Comparison of ENCODE assay signal across 29 mouse cellular contexts in genomic region chr5:134802161-134802719, GRCm38 (mm10). TPM values are rescaled to one million over a fixed set of nuclear protein-coding genes. Genes with fewer than 3 reads are reported as not detected.
A peak's percentile ranks its signal among the peaks of the same experiment; 100 is the strongest.
DNase-seq lines count a peak whose midpoint lies in the region; ATAC-seq and TF ChIP-seq lines count a peak whose summit lies in the region.
"Had no signal": no experiment of that assay in that cellular context is flagged by ENCODE, and none has a peak within 500 bp of the region (broad histone marks: within the 10 kb centered on the region; RNA-seq: fewer than 3 reads in every experiment).

No protein-coding gene starts in this region.

- H3K79me2 ChIP-seq in C2C12 (ENCODE audit: control insufficient read depth, insufficient read depth) = no peaks in the 10 kb centered on the region

- H3ac ChIP-seq in C2C12 (ENCODE audit: control insufficient read depth, insufficient read length, low read depth) = no peak overlapping the region

- no peaks in the 10 kb centered on the region for H3K79me3 ChIP-seq in C2C12 (ENCODE audit: low read depth)

- H3K4me1 ChIP-seq in lung, postnatal 0 days (ENCODE audit: insufficient read depth, low read depth, low read length) = no peaks in the 10 kb centered on the region
- H3K4me1 ChIP-seq: liver, embryonic 12.5 days; midbrain, embryonic 12.5 days had no signal

- no peak overlapping the region for H3K9ac ChIP-seq in lung, postnatal 0 days (replicated peaks; ENCODE audit: low read depth)
- H3K9ac ChIP-seq: heart, embryonic 15.5 days; hindbrain, embryonic 12.5 days; limb, embryonic 13.5 days; liver, embryonic 12.5 days; lung, embryonic 14.5 days; midbrain, embryonic 12.5 days; neural tube, embryonic 12.5 days had no signal

- TF ChIP-seq EP300 in lung, postnatal 0 days (IDR thresholded peaks at IDR 0.05) = 0 out of 2 replicates have a peak, but pooled peaks have one; percentile 23

- H3K27me3 ChIP-seq in C2C12 (ENCODE audit: control insufficient read depth, insufficient read depth, insufficient read length) = peaks cover 6% of the 10 kb centered on the region
- no peaks in the 10 kb centered on the region for H3K27me3 ChIP-seq in lung, postnatal 0 days (replicated peaks; ENCODE audit: insufficient read depth, low read length)
- H3K27me3 ChIP-seq: hindbrain, embryonic 12.5 days; limb, embryonic 13.5 days; liver, embryonic 12.5 days; midbrain, embryonic 12.5 days; neural tube, embryonic 12.5 days had no signal

- peak; percentile 18 for DNase-seq in 3T3-L1 (ENCODE audit: low read depth, low spot score)
- DNase-seq in lung, postnatal 0 days (ENCODE audit: low spot score) = peak; percentile 12
- peak; percentile 17 to 34 for DNase-seq in lung, postnatal 4 days
- no peak for DNase-seq in MN1 (ENCODE audit: low spot score)
- DNase-seq in testis, postnatal 14 days (ENCODE audit: low spot score) = no peak
- DNase-seq in kidney, postnatal 25 days = no peak
- DNase-seq: adrenal gland, postnatal 14 days; cerebellum, adult 11 months; cerebellum, adult 9-10 months; cerebellum, postnatal 36 days; gastrocnemius, postnatal 10 days; heart, adult 11 months; kidney, postnatal 4 days; lung, embryonic 14.5 days; thymus, postnatal 14 days had no signal

- no peak for TF ChIP-seq CTCF in C2C12 (IDR thresholded peaks at IDR 0.05; ENCODE audit: control insufficient read depth, insufficient read depth, insufficient read length)
- 0 out of 2 replicates have a peak, but pooled peaks have one; percentile 13 for TF ChIP-seq CTCF in lung, postnatal 0 days (IDR thresholded peaks at IDR 0.05)

- H3K4me3 ChIP-seq in C2C12 (ENCODE audit: insufficient read depth, poor library complexity, severe bottlenecking) = no peak overlapping the region
- H3K4me3 ChIP-seq in lung, postnatal 0 days (ENCODE audit: low read depth, low read length) = no peak overlapping the region
- H3K4me3 ChIP-seq: erythroblast, embryonic 14.5 days; heart, embryonic 10.5 days; heart, embryonic 15.5 days; hindbrain, embryonic 12.5 days; limb, embryonic 13.5 days; liver, embryonic 12.5 days; megakaryocyte, embryonic 14.5 days; midbrain, embryonic 12.5 days; myocyte; neural tube, embryonic 12.5 days had no signal

- no peak overlapping the region for H3K27ac ChIP-seq in lung, postnatal 0 days (ENCODE audit: low read length)
- H3K27ac ChIP-seq: heart, embryonic 10.5 days; heart, embryonic 15.5 days; hindbrain, embryonic 12.5 days; hindbrain, postnatal 0 days; limb, embryonic 13.5 days; liver, embryonic 12.5 days; midbrain, embryonic 12.5 days; neural tube, embryonic 12.5 days had no signal

- H3K36me3 ChIP-seq in C2C12 (ENCODE audit: control insufficient read depth, insufficient read depth) = no peaks in the 10 kb centered on the region
- no peaks in the 10 kb centered on the region for H3K36me3 ChIP-seq in lung, postnatal 0 days (ENCODE audit: insufficient read depth, low read length)
- H3K36me3 ChIP-seq: heart, embryonic 10.5 days; heart, embryonic 15.5 days; hindbrain, embryonic 12.5 days; limb, embryonic 13.5 days; midbrain, embryonic 12.5 days; neural tube, embryonic 12.5 days had no signal

- ATAC-seq in lung, postnatal 0 days = no peak
- ATAC-seq: forebrain, embryonic 16.5 days; hindbrain, postnatal 0 days; intestine, postnatal 0 days; liver, embryonic 12.5 days had no signal

- WGBS in lung, postnatal 0 days = 68% methylated on average over 11 of the region's 11 CpGs

- no peaks in the 10 kb centered on the region for H3K9me3 ChIP-seq in lung, postnatal 0 days (ENCODE audit: low read length)
- H3K9me3 ChIP-seq: heart, embryonic 10.5 days; heart, embryonic 15.5 days had no signal

- no peak overlapping the region for H3K4me2 ChIP-seq in lung, postnatal 0 days (replicated peaks; ENCODE audit: low read depth, low read length)
- H3K4me2 ChIP-seq: heart, embryonic 15.5 days; hindbrain, embryonic 12.5 days; limb, embryonic 13.5 days; liver, embryonic 12.5 days; lung, embryonic 14.5 days; midbrain, embryonic 12.5 days; neural tube, embryonic 12.5 days had no signal

TF ChIP-seq in C2C12, 6 proteins besides CTCF, POLR2A, EP300 and RAD21:
- TF ChIP-seq MYOD1 (IDR thresholded peaks at IDR 0.05; ENCODE audit: control insufficient read depth, insufficient read length, low read depth) (no peak), CEBPB (IDR thresholded peaks at IDR 0.05; ENCODE audit: low read depth) (peak; percentile 23)

RNA-seq across cellular contexts. Expression of gene Eln, which starts 55.1 kb away (rescaled TPM):
- polyA plus RNA-seq in C2C12 (2012; fragmentation: generic; extraction: Trizol) = not detected
- polyA plus RNA-seq in lung, postnatal 0 days (2015; fragmentation: Nextera tagmentation; extraction: Ambion mirVana) = 1,769 and 1,865 TPM in 2 replicates
- polyA plus RNA-seq: erythroblast, embryonic 14.5 days had no signal

Comparison
In these comparisons a context has a peak if more than half of its experiments do, and no peak if none do; other contexts are left out.
1. DNase-seq: peak in 3T3-L1 (single experiment), lung, postnatal 0 days (single experiment) and lung, postnatal 4 days (2 of 2); none in MN1 (single experiment), testis, postnatal 14 days (single experiment) and kidney, postnatal 25 days (0 of 2).
2. RNA of gene Eln, which starts 55.1 kb away (polyA plus RNA-seq): 1,769 to 1,865 TPM in lung, postnatal 0 days; not detected in C2C12 (single experiment); every median in the first group is over 1,000 times any median in the second.